Mouse (Mus musculus): ENCODE results near the gene B230104I21Rik. TPM values are rescaled to one million over a fixed set of nuclear protein-coding genes. Genes with fewer than 3 reads are reported as not detected.

The B230104I21Rik gene
- polyA plus RNA-seq, 1 experiment = not detected

- no peak for TF ChIP-seq CTCF (IDR thresholded peaks at IDR 0.05; ENCODE audit: borderline replicate concordance, control insufficient read depth, extremely low read depth, insufficient read depth, low read length, poor library complexity)
- no peak for TF ChIP-seq POLR2A (IDR thresholded peaks at IDR 0.05; ENCODE audit: control insufficient read depth, extremely low read depth, insufficient read depth, low read length, poor library complexity)
- Histone ChIP-seq H3K4me3 (ENCODE audit: control insufficient read depth, insufficient read depth, low read length) (no peak overlapping the region), H3K27me3 (ENCODE audit: control insufficient read depth, insufficient read depth, low read length) (no peaks in the 10 kb centered on the region), H3K36me3 (ENCODE audit: control insufficient read depth, insufficient read depth, low read length) (no peaks in the 10 kb centered on the region), H3K27ac (ENCODE audit: control insufficient read depth, insufficient read depth, low read length) (no peak overlapping the region), H3K4me1 (replicated peaks; ENCODE audit: control insufficient read depth, insufficient read depth, low read length) (no peaks in the 10 kb centered on the region)
- 84% methylated on average over 2 of the region's 2 CpGs for WGBS
- no peak for DNase-seq
Measured at GRCm38 (mm10) chr4:154389641-154390040, 53.7 kb downstream of the B230104I21Rik start.

GRCm38 (mm10) chr4:154390333-154391080 is 54.6 kb downstream of the B230104I21Rik start:
- Histone ChIP-seq H3K27ac (ENCODE audit: control insufficient read depth, insufficient read depth, low read length) (no peak overlapping the region), H3K27me3 (ENCODE audit: control insufficient read depth, insufficient read depth, low read length) (no peaks in the 10 kb centered on the region), H3K4me3 (ENCODE audit: control insufficient read depth, insufficient read depth, low read length) (no peak overlapping the region), H3K36me3 (ENCODE audit: control insufficient read depth, insufficient read depth, low read length) (no peaks in the 10 kb centered on the region), H3K4me1 (replicated peaks; ENCODE audit: control insufficient read depth, insufficient read depth, low read length) (no peaks in the 10 kb centered on the region)
- 22% methylated on average over 20 of the region's 20 CpGs for WGBS
- no peak for TF ChIP-seq POLR2A (IDR thresholded peaks at IDR 0.05; ENCODE audit: control insufficient read depth, extremely low read depth, insufficient read depth, low read length, poor library complexity)
- TF ChIP-seq CTCF (IDR thresholded peaks at IDR 0.05; ENCODE audit: borderline replicate concordance, control insufficient read depth, extremely low read depth, insufficient read depth, low read length, poor library complexity) = no peak
- DNase-seq = no peak

- Histone ChIP-seq H3K27me3 (ENCODE audit: control insufficient read depth, insufficient read depth, low read length) (no peaks in the 10 kb centered on the region), H3K4me3 (ENCODE audit: control insufficient read depth, insufficient read depth, low read length) (no peak overlapping the region), H3K36me3 (ENCODE audit: control insufficient read depth, insufficient read depth, low read length) (no peaks in the 10 kb centered on the region), H3K4me1 (replicated peaks; ENCODE audit: control insufficient read depth, insufficient read depth, low read length) (no peaks in the 10 kb centered on the region), H3K27ac (ENCODE audit: control insufficient read depth, insufficient read depth, low read length) (no peak overlapping the region)
- no peak for TF ChIP-seq POLR2A (IDR thresholded peaks at IDR 0.05; ENCODE audit: control insufficient read depth, extremely low read depth, insufficient read depth, low read length, poor library complexity)
- TF ChIP-seq CTCF (IDR thresholded peaks at IDR 0.05; ENCODE audit: borderline replicate concordance, control insufficient read depth, extremely low read depth, insufficient read depth, low read length, poor library complexity) = no peak
- WGBS = 71% methylated on average over 1 of the region's 1 CpGs
- DNase-seq = no peak
Measured at GRCm38 (mm10) chr4:154392641-154393040, 56.7 kb downstream of the B230104I21Rik start.

- Histone ChIP-seq H3K36me3 (ENCODE audit: control insufficient read depth, insufficient read depth, low read length) (no peaks in the 10 kb centered on the region), H3K27me3 (ENCODE audit: control insufficient read depth, insufficient read depth, low read length) (no peaks in the 10 kb centered on the region), H3K27ac (ENCODE audit: control insufficient read depth, insufficient read depth, low read length) (no peak overlapping the region), H3K4me3 (ENCODE audit: control insufficient read depth, insufficient read depth, low read length) (no peak overlapping the region), H3K4me1 (replicated peaks; ENCODE audit: control insufficient read depth, insufficient read depth, low read length) (no peaks in the 10 kb centered on the region)
- WGBS = 78% methylated on average over 18 of the region's 18 CpGs
- DNase-seq = no peak
- no peak for TF ChIP-seq POLR2A (IDR thresholded peaks at IDR 0.05; ENCODE audit: control insufficient read depth, extremely low read depth, insufficient read depth, low read length, poor library complexity)
Measured at GRCm38 (mm10) chr4:154393196-154394122, 57.5 kb downstream of the B230104I21Rik start.

GRCm38 (mm10) chr4:154394123-154394722 is 58.3 kb downstream of the B230104I21Rik start:
- H3K27me3 ChIP-seq (ENCODE audit: control insufficient read depth, insufficient read depth, low read length) = no peaks in the 10 kb centered on the region
- no peaks in the 10 kb centered on the region for H3K36me3 ChIP-seq (ENCODE audit: control insufficient read depth, insufficient read depth, low read length)
- DNase-seq = no peak
- no peak overlapping the region for H3K4me3 ChIP-seq (ENCODE audit: control insufficient read depth, insufficient read depth, low read length)
- H3K4me1 ChIP-seq (replicated peaks; ENCODE audit: control insufficient read depth, insufficient read depth, low read length) = no peaks in the 10 kb centered on the region
- H3K27ac ChIP-seq (ENCODE audit: control insufficient read depth, insufficient read depth, low read length) = no peak overlapping the region
- 85% methylated on average over 7 of the region's 7 CpGs for WGBS
- TF ChIP-seq CTCF (IDR thresholded peaks at IDR 0.05; ENCODE audit: borderline replicate concordance, control insufficient read depth, extremely low read depth, insufficient read depth, low read length, poor library complexity) (no peak), POLR2A (IDR thresholded peaks at IDR 0.05; ENCODE audit: control insufficient read depth, extremely low read depth, insufficient read depth, low read length, poor library complexity) (no peak)

GRCm38 (mm10) chr4:154396652-154397301 is 60.9 kb downstream of the B230104I21Rik start:
- Histone ChIP-seq H3K4me1 (replicated peaks; ENCODE audit: control insufficient read depth, insufficient read depth, low read length) (no peaks in the 10 kb centered on the region), H3K4me3 (ENCODE audit: control insufficient read depth, insufficient read depth, low read length) (no peak overlapping the region), H3K27ac (ENCODE audit: control insufficient read depth, insufficient read depth, low read length) (no peak overlapping the region), H3K36me3 (ENCODE audit: control insufficient read depth, insufficient read depth, low read length) (no peaks in the 10 kb centered on the region), H3K27me3 (ENCODE audit: control insufficient read depth, insufficient read depth, low read length) (no peaks in the 10 kb centered on the region)
- DNase-seq = no peak
- 98% methylated on average over 14 of the region's 14 CpGs for WGBS
- TF ChIP-seq POLR2A (IDR thresholded peaks at IDR 0.05; ENCODE audit: control insufficient read depth, extremely low read depth, insufficient read depth, low read length, poor library complexity) = no peak
- TF ChIP-seq CTCF (IDR thresholded peaks at IDR 0.05; ENCODE audit: borderline replicate concordance, control insufficient read depth, extremely low read depth, insufficient read depth, low read length, poor library complexity) = no peak

Other genes starting within 250 kb of the B230104I21Rik start
- 1.0 and 1.4 TPM in 2 replicates for gene Trp73, start 195.9 kb upstream of the B230104I21Rik start, polyA plus RNA-seq (2012; rRNA removed)
- 64.7 and 69.3 TPM in 2 replicates for gene Wrap73, start 193.8 kb upstream of the B230104I21Rik start, polyA plus RNA-seq (2012; rRNA removed)
- 227 and 244 TPM in 2 replicates for gene Tprgl, start 175.5 kb upstream of the B230104I21Rik start, polyA plus RNA-seq (2012; rRNA removed)
- 11.0 and 19.0 TPM in 2 replicates for gene Megf6, start 165.4 kb upstream of the B230104I21Rik start, polyA plus RNA-seq (2012; rRNA removed)
- gene Arhgef16, start 34.5 kb upstream of the B230104I21Rik start, polyA plus RNA-seq (2012; rRNA removed) = 9.3 and 12.3 TPM in 2 replicates

All from thymus, adult 2 months (tissue).